Mouse (Mus musculus) erythroblast, embryonic 14.5 days (primary cell): ENCODE measurements at regions not wholly inside any gene's neighbourhood (a gene's known extent, or its start where the extent isn't known, plus 50 kb on each side); places are given as distances from the start of the nearest gene placed in this dataset.

ENCODE experiments used
- GATA1 ChIP-seq: IDR thresholded peaks from 2 replicates; pipeline ENCODE4 v1.6.1; 2012; ENCODE audit warnings: low read length, inconsistent platforms, mixed read lengths
- TAL1 ChIP-seq: IDR thresholded peaks from 3 replicates; pipeline ENCODE4 v1.6.1; 2012; ENCODE audit warnings: low read length, inconsistent platforms, mixed read lengths

GRCm38 (mm10) chr5:116776450-116776849, 184.8 kb upstream of the Srrm4 start:
- no peak for TF ChIP-seq GATA1
- TF ChIP-seq TAL1 = no peak
